Mouse (Mus musculus): ENCODE results near the gene Cmbl.
"Not testable (repeated sequence)": the region's sequence is repeated elsewhere in the genome, so short reads cannot be mapped to it uniquely, and the experiment has no call there.

Gene Cmbl

GRCm38 (mm10) chr15:31542013-31542958 lies 22.9 kb upstream of the Cmbl start:
- no peak for DNase-seq

- no peak for DNase-seq
These were observed 21.9 kb upstream of the Cmbl start for GRCm38 (mm10) chr15:31543246-31543645.

DNA sequence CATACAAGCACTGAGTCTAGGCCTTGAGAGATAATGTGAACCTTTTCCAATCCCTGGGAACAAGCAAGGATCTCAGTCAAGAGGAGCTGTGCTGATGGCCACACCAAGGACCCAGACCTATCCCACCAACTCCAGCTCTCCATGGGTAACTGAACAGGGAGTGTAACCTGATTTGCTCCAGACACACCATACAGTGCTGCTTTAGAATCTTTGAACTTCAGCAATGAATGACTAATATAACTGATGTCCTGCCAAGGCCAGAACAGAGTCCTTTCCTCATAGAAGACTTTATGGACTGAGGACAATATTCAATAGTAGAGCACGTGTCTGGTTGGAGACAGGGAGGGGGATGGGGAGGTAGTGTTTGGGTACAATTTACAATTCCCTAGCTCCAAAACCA lies 20.1 kb upstream of the Cmbl start:
- no peak for DNase-seq

GRCm38 (mm10) chr15:31546291-31546690 lies 18.9 kb upstream of the Cmbl start:
- no peak for DNase-seq

- no peak for DNase-seq
These were observed 17.8 kb upstream of the Cmbl start for GRCm38 (mm10) chr15:31547421-31547820.

DNA sequence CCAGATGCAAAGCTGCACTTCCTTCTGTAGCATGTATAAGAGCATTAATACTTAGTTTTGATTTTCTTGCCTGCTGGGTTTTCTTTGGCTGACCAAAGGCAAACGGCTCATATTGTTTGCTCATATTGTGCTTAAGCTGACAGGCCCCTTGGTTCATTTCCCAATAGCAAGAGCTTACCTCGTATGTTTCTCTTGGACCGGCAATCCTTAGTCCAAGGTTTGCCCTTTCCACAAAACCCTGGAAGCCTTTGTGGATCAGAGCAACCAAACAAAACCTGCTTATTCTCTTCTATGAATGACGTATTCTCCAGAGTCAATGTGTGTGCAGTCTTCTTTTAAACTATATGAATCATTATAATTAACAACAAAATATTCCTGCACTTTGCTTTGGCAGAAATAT lies 14.8 kb upstream of the Cmbl start:
- DNase-seq: no peak

GRCm38 (mm10) chr15:31554855-31555254 lies 10.3 kb upstream of the Cmbl start:
- no peak for DNase-seq

- no peak for DNase-seq
These were observed 3.8 kb upstream of the Cmbl start for GRCm38 (mm10) chr15:31561390-31561789.

GRCm38 (mm10) chr15:31561976-31562375 lies 3.2 kb upstream of the Cmbl start:
- DNase-seq: no peak

- no peak for DNase-seq
These were observed 2.3 kb upstream of the Cmbl start for GRCm38 (mm10) chr15:31562847-31563246.

GRCm38 (mm10) chr15:31563577-31564546 lies 1.3 kb upstream of the Cmbl start:
- DNase-seq: no peak

DNA sequence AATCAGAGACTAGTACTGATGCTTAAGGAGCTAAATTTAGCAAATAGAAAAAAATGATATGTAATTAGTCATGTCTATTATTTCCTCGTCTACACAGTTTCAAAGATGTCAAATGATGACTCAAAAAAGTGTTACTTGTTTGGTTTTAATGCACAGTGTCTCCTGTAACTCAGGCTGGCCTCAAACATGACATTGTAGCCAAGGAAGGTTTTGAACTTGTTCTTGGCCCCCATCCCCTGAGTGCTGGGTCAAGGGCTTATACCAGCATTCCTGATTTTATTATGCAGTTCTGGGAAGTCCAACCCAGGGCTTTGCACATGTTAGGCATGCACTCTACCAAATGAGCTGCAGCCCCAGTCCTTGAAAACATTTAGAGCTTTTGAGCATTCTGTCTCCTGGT lies 597 bp downstream of the Cmbl start:
- no peak for DNase-seq

- no peak for DNase-seq
These were observed 2.2 kb downstream of the Cmbl start for GRCm38 (mm10) chr15:31567431-31567830.

- DNase-seq: no peak
These were observed 3.4 kb downstream of the Cmbl start for GRCm38 (mm10) chr15:31568581-31568996.

DNA sequence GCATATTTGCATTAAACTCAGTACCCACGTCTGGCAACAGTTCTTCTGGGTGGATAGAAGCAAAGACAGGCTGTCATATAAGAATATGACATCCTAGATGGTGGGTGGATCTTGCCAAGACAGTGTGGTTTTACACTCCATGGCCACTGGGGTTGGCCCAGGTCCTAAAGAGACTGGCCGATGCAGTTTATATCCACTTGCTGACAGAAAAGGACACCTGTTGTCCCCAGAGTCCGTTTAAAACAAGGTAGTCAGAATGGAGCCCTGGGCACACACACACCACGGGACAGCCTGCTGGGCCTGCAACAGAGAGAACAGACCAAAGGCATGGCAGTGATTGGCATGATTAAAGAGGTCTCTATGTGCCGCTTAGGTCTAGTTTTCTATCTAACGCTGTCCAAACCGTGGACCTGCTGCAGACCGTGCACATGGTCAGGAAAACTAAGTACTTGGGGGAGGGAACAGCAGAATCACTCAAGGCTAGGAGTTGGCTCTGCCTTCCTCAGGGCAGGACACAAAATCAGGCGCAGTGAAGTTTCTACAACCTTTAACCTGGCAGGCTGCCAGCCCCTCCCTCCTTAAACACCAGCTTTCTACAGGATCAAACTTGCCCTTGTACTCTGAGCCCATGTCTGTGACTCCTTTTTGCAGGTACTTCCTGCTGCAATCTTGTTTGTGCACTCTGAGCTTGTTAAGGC lies 4.3 kb downstream of the Cmbl start:
- no peak for DNase-seq

- no peak for DNase-seq
These were observed 5.8 kb downstream of the Cmbl start for GRCm38 (mm10) chr15:31570959-31571358.

GRCm38 (mm10) chr15:31571906-31572722 lies 6.9 kb downstream of the Cmbl start:
- DNase-seq: peak; percentile 31

DNA sequence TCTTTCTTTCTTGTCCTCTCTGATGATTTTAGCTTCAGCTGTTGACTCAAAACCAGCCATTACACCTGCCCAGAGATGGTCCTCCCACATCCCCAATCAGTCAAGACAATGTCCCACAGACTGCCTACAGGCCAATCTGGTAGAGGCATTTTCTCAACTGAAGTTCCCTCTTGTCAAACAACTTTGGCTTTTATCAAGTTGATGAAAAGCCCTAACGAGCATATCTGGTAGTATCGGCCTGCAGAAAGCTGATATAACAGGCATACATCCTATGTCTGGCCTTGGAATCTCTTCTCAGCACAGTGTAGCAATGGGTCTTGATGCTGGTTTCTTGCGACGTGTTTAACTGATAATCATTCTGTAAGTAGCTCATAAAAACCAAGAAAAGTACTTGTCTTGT lies 8.1 kb downstream of the Cmbl start:
- no peak for DNase-seq

DNA sequence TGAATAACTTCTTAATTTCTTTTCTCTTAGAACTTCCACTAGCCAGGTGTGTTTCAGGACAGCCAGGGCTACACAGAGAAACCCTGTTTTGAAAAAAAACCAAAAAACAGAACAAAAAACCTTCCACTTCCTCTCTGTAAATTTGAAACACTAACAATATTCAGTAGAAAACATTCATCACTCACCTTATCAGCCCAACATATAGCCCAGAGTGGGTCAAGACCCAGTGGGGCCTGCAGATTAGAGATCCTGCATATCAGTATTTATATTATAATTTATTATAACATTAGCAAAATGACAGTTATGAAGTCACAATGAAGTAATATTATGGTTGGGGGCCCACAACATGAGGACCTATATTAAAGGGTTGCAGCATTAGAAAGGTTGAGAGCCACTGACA lies 8.5 kb downstream of the Cmbl start:
- no peak for DNase-seq

DNA sequence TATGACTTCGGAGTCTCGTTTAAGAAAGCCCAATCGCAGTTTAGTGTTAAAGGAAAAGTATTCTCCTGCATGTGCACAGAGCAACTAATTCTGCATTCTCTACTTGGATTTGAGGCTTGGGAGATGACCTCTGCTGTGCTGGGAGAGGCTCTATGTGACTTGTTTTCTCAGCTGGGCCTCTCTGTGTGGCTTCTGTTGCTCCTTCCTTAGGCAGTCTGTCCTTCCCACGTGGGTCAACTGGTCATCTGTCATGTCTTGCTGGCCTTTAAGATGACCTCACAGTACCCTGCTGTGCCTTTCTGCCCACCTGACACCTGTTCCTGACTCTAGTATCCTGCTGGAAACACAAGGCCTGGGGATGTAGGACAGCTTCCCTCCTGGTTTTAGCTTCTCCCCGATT lies 10.9 kb downstream of the Cmbl start:
- no peak for DNase-seq

DNA sequence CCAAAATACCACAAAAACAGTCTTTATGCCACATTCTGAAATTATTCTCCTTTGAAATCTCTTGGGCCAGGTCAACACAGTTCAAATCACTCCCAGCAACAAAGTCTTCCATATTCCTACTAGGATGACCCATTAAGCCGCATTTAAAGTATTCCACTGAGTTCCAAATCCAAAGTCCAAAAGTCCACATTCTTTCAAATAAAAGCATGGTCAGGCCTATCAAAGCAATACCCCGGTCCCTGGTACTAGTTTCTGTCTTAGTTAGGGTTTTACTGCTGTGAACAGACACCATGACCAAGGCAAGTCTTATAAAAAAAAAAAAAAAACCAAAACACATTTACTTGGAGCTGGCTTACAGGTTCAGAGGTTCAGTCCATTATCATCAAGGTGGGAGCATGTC lies 15.9 kb downstream of the Cmbl start:
- not testable (repeated sequence) for DNase-seq
